Mouse (Mus musculus): ENCODE measurements around the gene Fzr1. TPM values are rescaled to one million over a fixed set of nuclear protein-coding genes. Genes with fewer than 3 reads are reported as not detected.

Fzr1 gene
- total RNA-seq, 2 experiments from 2014 or later: 14.0 to 18.8 TPM

DNA sequence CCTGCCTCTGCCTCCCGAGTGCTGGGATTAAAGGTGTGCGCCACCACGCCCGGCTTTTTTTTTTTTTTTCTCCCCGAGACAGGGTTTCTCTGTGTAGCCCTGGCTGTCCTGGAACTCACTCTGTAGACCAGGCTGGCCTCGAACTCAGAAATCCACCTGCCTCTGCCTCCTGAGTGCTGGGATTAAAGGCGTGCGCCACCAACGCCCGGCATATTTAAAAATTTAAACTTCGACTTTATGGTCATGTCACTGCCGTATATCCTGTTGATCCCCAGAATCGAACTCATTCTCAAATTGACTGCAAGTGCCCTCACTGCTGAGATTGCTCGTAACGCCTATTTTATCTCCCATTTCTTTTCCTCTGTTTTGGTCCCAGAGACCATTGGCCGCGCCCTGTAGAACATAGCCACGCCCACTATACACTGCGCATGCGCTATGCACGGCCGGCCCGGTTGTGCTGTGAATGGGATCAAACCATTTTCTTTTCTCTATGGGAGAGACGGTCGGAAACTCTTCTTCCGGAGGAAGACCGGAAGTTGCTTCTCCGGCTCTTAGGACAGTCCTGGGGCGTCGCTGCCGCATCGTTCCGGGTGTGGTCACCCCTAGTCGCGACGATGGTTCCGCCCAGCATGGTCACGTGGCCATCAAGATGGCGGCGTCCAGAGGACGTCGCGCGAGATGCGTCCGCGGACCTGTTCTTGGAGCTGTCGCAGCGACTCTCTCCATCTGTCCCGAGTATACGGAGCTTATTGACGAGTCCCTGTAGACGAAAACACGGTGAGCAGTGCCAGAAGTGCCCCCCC is 5.7 kb upstream of the Fzr1 start, which contains the start of the genes Dohh and Gm48551:
TSS of gene Dohh (plus strand) at position 627 of the 803 bp plus-strand sequence.
TSS of gene Gm48551 (plus strand) at position 665 of the 803 bp plus-strand sequence.
- intact Hi-C loops (cut with DNase I): no loop called here
- H3K27ac ChIP-seq: peak within 1 kb of the TSS; percentile 95
- DNase-seq: peak; percentile 99
- no peak for TF ChIP-seq CTCF (IDR thresholded peaks at IDR 0.05)
- peak within 1 kb of the TSS; percentile 80 for H3K4me3 ChIP-seq

DNA sequence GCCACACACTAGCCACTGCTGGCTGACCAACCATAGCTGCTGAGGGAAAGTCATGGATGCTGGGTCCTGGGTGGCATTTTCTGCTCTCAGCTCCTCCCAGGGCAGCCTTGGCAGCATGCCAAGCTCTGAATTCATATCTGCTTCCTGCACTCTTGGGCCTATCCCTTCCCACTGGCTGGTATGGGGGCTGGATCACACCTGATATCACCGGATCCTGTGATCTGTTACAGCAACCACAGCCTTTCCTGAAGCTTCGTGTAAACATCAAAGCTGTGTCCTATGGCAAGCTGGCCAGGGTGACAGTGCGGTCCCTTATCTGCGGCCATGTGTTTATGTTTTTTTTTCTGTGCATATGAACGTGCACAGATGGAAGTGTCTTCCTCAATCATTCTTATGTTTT is 3.7 kb upstream of the Fzr1 start:
- no peak for TF ChIP-seq CTCF (IDR thresholded peaks at IDR 0.05)
- Histone ChIP-seq H3K4me3 (no peak overlapping the region), H3K27ac (no peak overlapping the region)
- DNase-seq: no peak
- intact Hi-C loops (cut with DNase I): no loop called here

GRCm38 (mm10) chr10:81379809-81380378 is 1.6 kb upstream of the Fzr1 start:
- Histone ChIP-seq H3K4me3 (no peak overlapping the region), H3K27ac (no peak overlapping the region)
- no peak for TF ChIP-seq CTCF (IDR thresholded peaks at IDR 0.05)
- intact Hi-C loops (cut with DNase I): loop anchor here (10.0 kb wide), 1 partner anchor 165 kb away; the partner anchor contains the start of gene Gna11
- no peak for DNase-seq

- Histone ChIP-seq H3K4me3 (peak overlapping the region; percentile 79), H3K27ac (peak overlapping the region; percentile 75)
- no peak for DNase-seq
- no peak for TF ChIP-seq CTCF (IDR thresholded peaks at IDR 0.05)
- intact Hi-C loops (cut with DNase I): loop anchor here (10.0 kb wide), 1 partner anchor 166 kb away; the partner anchor contains the start of gene Gna11
Observed at GRCm38 (mm10) chr10:81379183-81379553, 852 bp upstream of the Fzr1 start.

- Histone ChIP-seq H3K4me3 (peak overlapping the region; percentile 99), H3K27ac (peak overlapping the region; percentile 75)
- intact Hi-C loops (cut with DNase I): loop anchor here (10.0 kb wide), 1 partner anchor 166 kb away; the partner anchor contains the start of gene Gna11
- no peak for TF ChIP-seq CTCF (IDR thresholded peaks at IDR 0.05)
- peak; percentile 100 for DNase-seq
Observed at GRCm38 (mm10) chr10:81378553-81379182, 352 bp upstream of the Fzr1 start.

DNA sequence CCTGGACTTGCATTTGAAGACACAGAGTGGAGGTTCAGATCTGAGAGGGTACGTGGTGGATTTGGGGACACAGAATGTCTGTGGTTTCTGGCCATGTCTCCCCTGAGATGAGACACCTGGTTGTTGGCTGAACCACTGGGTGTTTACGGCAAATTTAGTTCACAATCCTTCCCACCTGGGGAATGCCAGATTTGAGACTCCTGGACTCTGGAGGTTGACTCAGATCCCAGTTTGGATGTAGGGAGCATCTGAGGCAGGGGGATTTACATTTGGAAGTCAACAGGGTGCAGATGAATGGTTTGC is 1.0 kb downstream of the Fzr1 start:
- TF ChIP-seq CTCF (IDR thresholded peaks at IDR 0.05): no peak
- no peak for DNase-seq
- H3K4me3 ChIP-seq: peak overlapping the region; percentile 99
- peak overlapping the region; percentile 94 for H3K27ac ChIP-seq
- intact Hi-C loops (cut with DNase I): loop anchor here (10.0 kb wide), 1 partner anchor 167 kb away; the partner anchor contains the start of gene Gna11

DNA sequence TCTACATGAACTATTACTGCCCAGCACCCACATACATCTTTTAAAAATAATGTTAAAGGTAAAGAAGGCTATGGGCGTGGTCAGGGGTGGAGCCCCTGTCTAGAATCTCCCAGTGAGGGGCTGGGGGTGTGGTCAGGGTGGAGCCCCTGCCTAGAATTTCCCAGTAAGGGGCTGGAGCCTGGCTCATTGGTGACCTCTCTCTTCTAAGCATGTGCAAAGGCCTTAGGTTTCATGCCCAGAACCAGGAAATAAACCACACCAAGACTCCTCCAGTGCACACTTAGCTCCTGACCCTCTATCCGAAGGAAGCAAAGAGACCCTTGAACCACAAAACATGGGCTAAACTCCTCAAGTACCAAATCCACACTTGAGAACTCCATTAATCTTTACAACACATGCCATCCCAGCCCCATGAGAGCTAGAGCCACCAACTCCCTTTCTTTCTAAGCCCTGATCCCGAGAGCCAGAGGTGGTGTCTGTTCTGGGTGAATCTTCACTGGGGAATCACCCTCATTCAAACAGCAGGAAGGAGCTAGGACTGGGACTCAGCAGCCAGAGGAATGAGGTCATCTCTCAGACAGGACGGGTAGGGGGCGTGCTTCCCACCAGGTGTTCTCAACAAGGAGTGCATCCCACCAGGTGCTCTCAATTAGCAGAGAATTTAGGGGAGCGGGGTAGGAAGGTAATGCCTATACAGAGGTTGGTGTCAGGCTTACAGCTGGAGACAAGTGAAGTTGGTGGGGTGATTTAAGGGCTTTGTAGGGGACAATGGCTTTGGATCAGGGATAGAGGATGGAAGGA is 1.6 kb downstream of the Fzr1 start:
- no peak for TF ChIP-seq CTCF (IDR thresholded peaks at IDR 0.05)
- peak overlapping the region; percentile 24; the same call in 1 of the 2 replicates for H3K27ac ChIP-seq
- H3K4me3 ChIP-seq: peak overlapping the region; percentile 99
- intact Hi-C loops (cut with DNase I): loop anchor here (10.0 kb wide), 1 partner anchor 168 kb away; the partner anchor contains the start of gene Gna11
- DNase-seq: no peak

- no peak for TF ChIP-seq CTCF (IDR thresholded peaks at IDR 0.05)
- DNase-seq: no peak
- Histone ChIP-seq H3K4me3 (no peak overlapping the region), H3K27ac (no peak overlapping the region)
- intact Hi-C loops (cut with DNase I): loop anchor here (10.0 kb wide), 1 partner anchor 169 kb away; the partner anchor contains the start of gene Gna11
Observed at GRCm38 (mm10) chr10:81375322-81375721, 3.0 kb downstream of the Fzr1 start.

GRCm38 (mm10) chr10:81367207-81367495 is 11.2 kb downstream of the Fzr1 start:
- intact Hi-C loops (cut with DNase I): no loop called here
- Histone ChIP-seq H3K4me3 (no peak overlapping the region), H3K27ac (no peak overlapping the region)
- no peak for TF ChIP-seq CTCF (IDR thresholded peaks at IDR 0.05)
- DNase-seq: no peak

- intact Hi-C loops (cut with DNase I): no loop called here
- Histone ChIP-seq H3K4me3 (no peak overlapping the region), H3K27ac (no peak overlapping the region)
- TF ChIP-seq CTCF (IDR thresholded peaks at IDR 0.05): no peak
- DNase-seq: no peak
Observed at GRCm38 (mm10) chr10:81366477-81367206, 11.7 kb downstream of the Fzr1 start.

GRCm38 (mm10) chr10:81365672-81366476 is 12.4 kb downstream of the Fzr1 start, which contains the start of gene 4930404N11Rik:
4930404N11Rik (minus strand) TSS chr10:81365816.
- intact Hi-C loops (cut with DNase I): no loop called here
- no peak for DNase-seq
- no peak for TF ChIP-seq CTCF (IDR thresholded peaks at IDR 0.05)
- H3K27ac ChIP-seq: no peak within 1 kb of the TSS
- peak within 1 kb of the TSS; percentile 56 for H3K4me3 ChIP-seq
